Mouse (Mus musculus) c-Kit-positive CD71-positive TER-119-positive erythroid progenitor cells, embryonic 14.5 days (primary cell): ENCODE data around the gene Filip1l.

ENCODE experiments used
- DNase-seq: peaks from one replicate; pipeline ENCODE4 v3.0.0-alpha.2; 2013; ENCODE audit warnings: low spot score

Gene Filip1l

DNA sequence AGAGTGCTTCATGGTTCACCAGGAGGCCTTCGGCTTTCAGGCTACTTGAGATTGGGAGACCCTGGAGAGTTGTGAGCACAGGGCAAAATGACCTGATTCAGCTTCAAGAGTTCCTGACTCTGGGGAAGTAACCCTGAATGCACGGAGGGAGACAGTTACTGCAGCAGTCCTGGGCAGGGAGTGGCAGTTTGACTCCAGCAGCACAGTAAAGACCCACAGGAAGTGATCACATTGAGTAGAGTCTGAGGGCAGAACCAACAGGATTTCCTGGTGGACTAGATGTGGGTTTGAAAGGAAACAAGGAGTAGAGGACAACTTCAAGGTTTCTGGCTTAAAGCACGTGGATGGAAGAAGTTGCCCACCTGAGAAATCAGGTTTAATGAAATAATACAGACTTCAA is 81.7 kb downstream of the Filip1l start:
- no peak for DNase-seq

DNA sequence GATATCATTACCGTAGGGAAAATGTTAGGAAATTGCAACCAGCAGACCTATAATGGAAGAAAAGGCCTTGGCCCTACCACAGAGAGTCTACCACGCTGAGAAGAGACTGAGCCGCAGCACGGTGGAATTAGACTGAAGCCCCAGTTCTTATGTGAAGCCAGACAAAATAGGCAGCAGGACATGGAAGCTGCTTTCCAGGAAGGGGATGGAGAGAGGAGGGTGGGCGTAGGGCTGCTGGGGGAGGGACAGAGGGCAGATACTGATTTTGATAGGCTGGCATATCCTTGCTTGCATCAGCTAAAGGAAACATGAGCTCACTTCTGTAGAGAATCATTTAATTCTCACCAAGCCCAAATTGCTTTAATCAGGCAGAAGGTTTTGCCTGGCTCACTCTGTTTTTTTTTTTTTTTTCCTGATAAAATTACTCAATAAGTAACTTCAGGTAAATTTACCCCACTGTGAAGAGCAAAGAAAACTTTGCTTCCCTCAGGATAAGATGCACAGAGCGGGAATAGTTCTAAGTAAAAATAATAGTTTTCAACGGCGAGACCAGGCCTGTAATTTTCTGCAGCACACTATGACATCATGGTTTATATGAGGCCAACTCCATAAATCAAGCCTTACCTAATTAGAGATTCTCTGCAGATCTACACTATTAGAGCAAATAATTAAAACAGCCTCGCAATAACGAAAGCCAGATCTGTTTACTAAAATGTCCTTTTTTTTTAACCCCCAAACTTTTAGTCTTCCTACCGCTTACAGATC is 84.8 kb downstream of the Filip1l start:
- no peak for DNase-seq

DNA sequence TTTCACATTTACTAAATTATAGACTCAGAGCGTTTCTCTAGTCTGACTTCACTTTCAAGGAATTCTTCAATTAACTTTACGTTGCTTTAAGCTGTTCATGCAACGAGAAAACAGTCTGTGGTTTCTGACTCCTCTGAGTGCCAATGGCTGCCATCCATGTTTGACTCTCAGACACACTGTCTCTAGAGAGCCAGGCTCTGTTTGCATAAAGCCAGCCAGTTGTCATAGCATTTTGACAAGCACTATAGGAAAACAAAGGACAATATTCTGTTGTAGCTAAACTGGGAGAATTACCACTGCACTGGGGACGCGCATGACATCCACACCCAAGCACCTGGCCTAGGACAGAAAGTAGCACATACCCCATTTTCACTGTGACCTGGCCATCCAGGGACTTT is 85.4 kb downstream of the Filip1l start:
- no peak for DNase-seq

DNA sequence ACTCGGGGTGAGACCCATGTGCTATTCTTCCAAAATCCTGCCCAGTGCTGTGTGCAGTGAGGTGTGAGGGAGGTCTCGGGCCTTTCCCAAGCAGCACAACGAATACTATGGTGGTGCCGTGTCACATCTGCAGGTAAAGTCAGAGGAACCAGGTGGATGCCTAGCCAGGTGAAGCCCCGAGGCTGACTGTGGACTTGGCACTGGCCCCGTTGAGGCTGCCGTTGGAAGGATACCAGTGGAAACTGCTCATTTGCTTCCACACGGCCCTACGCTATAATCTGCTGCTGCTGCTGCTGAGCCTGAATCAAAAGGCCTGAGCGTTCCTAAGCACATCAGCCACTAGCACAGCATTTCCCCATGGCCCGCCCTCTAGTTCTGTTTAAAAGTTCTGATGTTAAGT is 86.3 kb downstream of the Filip1l start:
- no peak for DNase-seq

DNA sequence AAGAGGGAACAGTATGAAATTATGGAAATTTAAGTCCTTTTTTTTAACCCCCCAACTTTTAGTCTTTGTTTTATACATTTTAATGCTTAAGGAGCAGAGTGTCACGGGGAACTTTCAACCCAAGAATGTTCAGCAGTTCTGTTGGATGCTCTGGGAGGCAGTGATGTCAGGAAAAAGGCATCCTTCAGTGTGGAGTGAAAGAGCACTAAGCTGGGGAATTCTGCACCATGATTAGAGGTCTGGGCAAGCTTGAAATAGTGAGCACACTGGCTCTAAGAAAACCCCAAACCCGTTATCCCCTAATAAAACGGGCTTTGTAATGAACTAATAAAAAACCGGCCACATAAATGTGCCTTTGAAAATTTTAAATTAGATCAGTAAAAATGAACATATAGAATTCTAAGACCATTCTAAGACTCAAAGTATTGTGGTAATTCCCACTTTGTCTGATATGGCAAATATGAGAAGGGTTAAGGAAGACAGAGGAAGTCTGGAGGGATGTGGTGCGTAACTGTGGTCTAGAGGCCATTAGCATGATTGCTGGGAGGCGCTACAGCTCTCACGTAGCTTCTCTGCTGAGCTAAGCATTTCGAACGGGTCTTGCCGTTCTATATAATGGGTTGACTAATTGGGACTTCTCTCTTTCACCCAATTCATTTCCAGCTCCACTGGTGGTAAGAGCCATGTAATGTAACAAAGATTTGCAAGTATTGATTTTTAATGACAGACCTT is 88.0 kb downstream of the Filip1l start:
- DNase-seq: no peak

DNA sequence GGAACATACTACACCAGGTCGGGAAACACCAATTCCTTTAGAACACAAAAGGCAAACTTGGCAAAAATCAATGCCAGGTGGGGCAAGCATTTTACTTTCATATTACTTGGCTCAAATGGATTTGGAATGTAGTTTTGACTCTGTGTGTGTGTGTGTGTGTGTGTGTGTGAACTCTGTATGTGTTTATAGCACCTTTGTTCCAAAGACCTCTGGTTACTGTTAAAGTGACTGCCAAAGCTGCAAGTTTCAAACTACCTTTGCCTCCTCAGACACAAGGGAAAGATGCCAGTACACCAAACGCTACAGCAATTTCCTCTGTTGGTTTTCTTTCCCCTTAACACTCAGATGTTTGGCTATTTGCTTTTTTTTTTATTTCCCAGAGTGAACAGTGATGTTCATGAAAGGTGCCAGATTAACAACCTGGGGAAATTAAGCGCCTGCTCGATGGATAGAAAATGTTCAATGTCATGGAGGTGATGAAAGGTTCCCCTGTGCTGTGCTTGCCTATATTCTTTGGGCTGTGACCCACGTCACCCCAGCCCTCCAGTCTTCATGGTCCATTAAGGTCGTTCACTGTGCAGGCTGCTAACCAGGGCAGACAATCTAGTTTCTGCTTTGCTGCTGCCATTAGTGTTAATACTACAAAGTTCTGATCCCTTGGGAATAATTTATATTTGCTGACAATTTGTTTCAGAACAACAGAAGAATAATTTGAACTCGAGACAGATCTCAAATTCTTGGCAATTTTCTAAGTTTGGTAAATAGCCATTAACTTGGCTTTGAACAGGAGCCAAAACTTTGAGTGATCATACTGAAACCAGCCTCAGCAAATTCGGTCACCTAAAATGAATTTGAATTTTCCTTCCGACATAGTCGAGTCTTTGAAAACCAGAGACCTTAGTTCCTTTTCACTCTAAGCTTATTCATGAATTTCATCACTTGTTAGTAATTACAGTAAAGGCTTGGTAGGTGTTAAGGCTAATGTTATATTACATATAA is 92.5 kb downstream of the Filip1l start:
- no peak for DNase-seq

DNA sequence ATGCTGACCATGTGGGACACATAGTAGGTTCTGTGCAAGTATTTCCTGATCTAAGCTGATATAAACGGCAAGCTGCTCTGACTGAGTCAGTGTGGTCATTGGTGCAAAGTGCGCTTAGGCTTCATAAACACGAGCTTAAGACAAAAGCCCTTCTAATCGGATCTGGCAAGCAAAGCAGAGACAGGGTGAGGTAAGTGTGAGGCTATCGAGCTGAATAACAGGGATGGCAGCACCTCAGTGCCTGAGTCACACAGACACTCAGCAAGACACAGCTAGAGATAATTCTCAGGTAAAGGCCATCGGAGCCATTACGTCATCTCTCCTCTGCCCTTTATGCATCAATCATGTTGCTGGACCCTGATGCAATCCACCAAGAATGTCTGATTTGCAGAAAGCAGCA is 100.1 kb downstream of the Filip1l start:
- DNase-seq: no peak

DNA sequence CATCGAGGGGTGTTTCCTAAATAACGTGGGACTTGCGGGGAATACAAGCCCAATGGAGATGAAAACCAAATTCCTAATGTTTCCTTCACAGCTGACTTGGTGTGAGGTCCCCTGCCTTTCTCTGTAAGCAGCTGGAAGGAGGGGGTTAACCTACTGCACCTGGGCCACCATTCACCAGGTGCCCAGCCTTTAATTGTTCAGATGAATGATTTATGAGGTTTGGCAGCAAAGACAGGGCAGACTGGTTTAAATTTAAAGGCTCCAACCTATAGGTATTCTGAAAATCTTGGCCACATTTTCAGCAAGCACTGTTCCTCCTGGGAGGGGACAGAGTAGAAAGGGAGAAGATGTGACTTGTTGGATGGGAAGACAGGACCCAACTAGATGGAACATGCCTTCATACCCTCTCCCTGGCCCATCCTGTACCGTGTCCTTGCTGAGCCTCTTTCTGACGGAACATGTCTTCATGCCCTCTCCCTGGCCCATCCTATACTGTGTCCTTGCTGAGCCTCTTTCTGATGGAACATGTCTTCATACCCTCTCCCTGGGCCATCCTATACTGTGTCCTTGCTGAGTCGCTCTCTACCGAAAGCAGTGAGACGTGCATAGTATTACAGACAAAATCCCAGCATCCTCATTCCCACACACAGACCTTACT is 101.3 kb downstream of the Filip1l start:
- no peak for DNase-seq

DNA sequence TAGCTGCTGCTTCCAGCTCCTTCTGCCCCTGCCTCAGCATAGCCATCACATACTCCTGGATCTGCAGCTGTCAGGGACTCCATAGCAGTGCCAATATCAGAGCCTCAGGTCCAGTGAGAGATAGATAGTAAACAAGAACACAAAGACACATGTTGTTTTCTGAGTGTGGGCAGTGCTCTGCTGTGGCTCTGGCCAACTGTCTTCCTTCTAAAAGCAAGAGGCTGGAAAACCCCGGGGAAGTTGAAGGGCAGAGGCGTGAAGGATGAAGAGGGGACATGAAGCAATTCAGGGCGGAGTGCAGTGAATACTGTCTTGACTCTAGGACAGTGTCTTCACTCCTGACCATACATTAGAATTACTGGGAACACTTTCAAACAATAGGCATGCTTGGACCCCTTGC is 102.7 kb downstream of the Filip1l start:
- DNase-seq: no peak

DNA sequence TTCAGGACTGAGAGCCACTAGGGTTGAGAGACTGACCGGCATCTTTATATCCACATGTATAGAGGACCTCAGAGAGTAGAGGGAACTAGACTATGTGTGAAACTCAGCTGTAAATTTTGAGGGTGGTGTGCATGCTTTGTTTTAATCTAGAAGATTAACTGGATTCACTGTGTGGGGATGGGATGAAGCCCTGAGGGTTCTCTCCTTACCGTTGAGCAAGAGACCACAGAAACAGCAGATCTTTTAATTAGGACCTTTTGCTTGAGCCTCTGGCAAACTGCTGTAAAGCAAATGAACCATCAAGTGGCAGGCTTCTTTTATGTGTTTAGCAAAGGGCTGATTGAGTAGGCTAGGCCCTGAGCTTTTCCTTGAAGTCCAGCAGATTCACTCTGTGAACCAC is 103.1 kb downstream of the Filip1l start:
- DNase-seq: no peak

DNA sequence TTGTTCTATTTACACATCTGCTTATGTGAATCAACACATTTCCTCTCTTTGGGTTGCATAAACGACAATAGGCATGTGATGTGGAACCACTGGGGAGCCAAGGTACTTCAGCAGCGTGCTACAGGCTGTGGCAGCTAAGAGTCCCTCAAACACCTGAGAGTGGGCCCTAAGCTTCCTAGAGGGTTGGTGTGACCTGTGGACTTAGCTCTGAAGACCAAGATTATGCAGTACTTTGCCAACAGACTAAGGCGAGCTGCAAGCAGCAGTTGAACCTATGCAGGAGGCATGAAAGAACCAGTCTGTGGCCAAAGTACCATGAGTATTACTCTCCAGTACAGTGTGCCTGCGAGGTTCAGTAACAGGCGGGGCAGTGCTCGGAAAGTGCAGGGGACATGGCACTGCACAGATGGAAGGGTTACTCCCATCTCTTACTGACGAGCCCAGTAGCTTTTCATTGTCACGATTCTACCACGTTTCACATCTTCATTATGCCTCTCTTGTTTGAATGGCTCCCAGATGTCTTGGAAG is 112.6 kb downstream of the Filip1l start:
- no peak for DNase-seq

DNA sequence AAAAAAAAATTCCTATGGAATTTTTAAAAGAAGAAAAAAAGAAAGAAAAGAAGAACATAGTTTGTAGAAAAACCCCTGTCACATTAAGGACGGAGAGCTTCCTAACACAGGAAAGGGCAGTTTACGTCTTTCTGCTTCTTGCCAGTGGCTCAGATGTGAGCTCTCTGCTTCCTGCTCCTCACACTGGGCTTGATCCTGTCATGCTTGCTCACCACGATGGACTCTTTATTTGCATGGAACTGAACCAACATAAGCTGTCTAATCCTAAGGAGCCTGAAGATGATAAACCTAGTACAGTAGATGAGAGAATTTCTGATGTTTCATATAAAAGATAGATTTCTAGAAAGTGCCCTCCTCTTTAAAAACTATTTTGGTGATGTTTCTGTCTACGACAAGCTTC is 116.4 kb downstream of the Filip1l start:
- no peak for DNase-seq

DNA sequence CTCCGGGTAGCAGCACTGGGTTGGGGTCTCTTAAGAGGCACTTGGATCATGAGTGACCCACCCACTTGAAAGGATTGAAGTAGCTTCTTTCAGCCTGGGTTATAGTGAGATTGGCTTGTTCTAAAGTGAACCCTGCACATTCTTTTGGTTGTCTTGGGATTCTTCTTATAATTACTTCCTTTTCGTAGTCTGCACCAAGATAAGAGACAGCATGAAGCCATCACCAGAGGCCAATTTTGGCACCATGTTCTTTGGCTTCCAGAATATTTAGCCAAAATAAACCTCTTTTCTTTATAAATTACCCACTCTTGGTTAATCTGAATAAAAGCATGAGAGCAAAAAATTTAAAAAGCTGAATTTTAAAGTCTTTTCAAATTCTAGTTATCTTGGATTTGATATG is 117.0 kb downstream of the Filip1l start:
- no peak for DNase-seq

DNA sequence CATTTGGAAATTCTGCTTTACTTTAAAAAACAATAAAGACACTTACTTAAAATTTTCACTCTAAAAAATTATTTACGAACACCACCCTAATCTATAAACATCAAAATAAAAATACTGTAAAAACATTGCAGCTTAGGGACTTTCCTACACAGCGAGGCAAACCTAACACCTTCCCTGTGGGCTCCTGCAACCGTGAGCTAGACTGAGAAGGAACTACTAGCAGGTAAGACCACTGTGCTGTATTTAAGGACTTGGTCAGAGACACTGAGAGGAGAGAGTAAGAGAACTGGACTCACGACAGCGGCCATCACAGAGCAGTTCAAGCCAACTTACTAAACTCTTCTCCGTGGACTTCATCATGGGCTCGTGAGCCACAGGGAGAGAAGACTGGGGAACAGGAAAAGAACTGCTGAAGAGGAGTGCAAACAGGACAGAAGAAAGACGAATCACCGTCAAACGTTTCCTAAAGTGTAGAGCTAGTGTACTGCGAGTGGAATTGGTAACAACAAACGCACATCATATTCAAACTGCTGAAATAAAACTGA is 117.5 kb downstream of the Filip1l start:
- no peak for DNase-seq

DNA sequence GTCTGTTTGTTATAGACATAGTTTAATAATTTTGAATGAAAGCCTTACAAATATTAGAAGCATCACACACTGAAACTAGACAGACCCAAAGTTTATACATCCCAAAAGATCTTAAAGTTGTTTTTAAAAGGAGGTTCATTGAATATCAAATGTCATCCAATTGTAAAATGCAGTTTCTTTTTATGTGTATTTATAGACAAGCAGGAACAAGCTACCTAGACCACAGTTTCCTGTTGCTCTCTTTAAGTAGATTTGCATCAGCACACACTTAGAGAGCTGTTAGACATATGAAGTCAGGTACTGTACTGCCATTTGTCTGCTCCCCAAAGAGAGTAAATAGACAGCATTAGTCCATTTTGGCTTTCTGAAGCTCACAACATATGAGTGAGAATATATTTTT is 118.2 kb downstream of the Filip1l start:
- no peak for DNase-seq

DNA sequence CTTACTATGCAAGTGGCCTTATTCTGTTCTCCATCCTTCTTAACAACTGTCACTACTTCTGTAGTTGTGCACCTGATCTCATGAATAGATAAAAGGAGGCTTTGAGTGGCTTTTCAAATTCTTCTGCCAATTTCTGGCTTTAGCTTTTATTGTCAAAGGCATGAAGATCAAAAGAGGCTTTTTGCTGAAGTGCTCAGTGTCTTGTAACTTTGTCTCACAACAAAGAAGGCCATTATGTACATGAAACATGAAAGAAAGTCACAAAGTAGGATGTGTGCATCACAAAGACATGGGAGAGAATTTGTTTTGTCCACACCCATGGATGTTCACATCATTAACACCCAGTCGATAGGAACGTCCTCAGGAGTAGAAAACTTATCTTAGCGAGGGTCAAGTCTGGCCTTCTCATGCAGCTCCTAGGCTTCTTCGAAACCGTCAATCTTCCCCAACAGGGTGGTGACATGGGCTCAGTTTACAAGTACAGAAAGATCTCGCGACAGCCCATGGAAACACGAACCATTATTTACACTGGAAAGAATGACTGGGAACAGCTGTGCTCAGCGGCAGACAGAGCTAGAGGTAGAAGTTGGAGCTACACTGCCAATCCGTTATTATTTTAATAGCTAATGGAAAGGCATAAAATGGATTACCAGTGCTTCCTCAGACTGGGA is 120.7 kb downstream of the Filip1l start:
- no peak for DNase-seq

DNA sequence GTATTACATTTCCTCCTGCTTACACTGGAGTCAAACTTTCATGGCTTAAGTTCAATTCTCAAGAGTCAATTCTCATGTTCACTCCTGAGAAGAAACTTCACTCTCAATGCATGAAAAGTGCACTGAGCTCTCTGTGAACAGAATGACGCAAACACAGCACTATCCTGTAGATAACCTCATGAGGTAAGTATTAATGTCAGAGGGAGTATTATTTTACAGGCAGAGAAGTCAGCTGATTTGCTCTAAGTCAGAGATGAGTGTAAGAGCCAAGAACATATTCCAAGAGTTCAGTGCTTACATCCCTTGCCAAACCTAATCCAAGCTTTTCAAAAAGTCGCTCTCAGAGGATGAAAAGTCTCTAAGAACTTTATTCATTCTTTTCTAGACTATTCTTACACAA is 125.6 kb downstream of the Filip1l start:
- DNase-seq: no peak

DNA sequence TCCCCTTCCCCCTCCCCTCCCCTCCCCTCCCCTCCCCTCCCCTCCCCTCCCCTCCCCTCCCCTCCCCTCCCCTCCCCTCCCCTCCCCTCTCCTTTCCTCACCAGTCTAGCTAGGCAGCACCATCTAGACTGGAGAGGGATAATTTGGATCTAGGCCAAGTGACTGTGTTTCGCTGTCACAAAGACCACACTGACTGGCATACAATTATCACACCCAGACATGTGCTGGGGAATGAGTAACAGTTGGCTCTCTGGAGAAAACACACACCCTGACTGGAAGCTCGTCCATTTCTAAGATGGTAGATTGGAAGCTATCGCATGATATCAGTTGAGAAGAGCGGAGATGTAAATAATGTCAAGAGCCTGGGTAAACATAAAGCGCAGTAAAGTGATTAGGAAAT is 126.9 kb downstream of the Filip1l start:
- no peak for DNase-seq

DNA sequence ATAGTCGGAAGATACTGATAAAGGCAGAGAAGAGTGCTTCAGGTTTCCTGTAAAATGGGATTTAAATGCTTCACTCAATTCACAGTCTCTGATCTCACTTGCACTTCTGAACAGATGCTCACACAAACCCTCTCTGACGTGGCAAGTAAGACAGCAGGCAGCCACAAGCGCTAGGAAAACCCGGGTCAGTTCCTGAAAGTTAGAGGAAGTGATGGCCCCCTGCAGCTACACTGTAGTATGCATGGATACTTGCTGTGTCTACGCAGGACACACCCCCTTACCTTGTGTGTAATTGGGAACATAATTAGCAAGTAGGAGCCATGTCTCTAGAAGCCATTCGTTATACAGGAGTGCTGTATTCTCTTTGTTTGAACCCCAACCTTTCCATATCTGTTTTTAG is 129.4 kb downstream of the Filip1l start:
- no peak for DNase-seq

DNA sequence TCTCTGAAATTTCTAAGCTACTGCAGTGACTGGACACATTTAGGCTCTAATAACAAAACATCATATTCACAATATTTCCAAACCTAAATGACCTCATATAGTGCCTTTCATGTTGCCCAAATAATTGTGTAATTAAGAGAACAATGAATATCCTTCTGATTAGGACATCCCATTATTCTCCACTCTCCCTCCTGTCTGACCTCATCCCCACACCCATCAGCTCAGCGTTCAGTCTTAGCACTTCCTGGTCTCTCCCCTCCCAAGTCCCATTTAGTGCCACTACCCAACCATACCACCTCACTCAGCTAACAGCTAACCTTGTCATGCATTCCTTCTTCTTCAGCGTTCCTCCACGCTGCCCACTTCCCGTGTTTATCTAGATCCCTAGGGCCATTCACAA is 130.0 kb downstream of the Filip1l start:
- no peak for DNase-seq

DNA sequence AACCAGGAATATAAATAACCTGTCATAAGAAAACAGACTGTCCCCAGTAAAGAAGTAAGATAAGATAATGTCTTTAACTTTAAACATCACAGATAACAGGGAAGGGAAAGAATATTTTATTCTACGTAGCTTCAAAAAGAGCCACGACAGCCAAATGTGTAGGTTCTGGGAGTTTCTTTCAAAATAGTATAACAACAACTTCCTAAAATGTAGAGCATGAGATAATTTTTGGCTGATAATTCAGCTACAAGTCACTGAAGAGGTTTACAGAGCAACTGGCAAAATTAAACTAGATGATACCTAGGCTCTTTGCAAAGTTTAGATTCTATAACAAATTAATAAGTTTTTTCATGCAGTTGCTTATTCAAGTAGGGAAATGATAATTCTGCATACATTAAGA is 130.6 kb downstream of the Filip1l start:
- DNase-seq: no peak
